Mouse (Mus musculus) limb, embryonic 12.5 days (tissue): ENCODE results near the gene Prr5. TPM values are rescaled to one million over a fixed set of nuclear protein-coding genes. Genes with fewer than 3 reads are reported as not detected.
"Not testable (repeated sequence)": the region's sequence is repeated elsewhere in the genome, so short reads cannot be mapped to it uniquely, and the experiment has no call there.

Source experiments
- ATAC-seq: fragments of 200-750 bp; cut with Nextera tagmentation; 2 replicates; pipeline ENCODE4 v1.8.0; 2017; ENCODE audit warnings: low read depth, moderate TSS enrichment; ENCODE audit not compliant: insufficient number of reproducible peaks, insufficient read depth, low FRiP score, low TSS enrichment
- H3K27ac ChIP-seq: fragments of 300-500 bp; sonication (generic); 2 replicates; pipeline ENCODE4 v1.5.1; 2016; ENCODE audit warnings: mild to moderate bottlenecking, moderate library complexity
- H3K27me3 ChIP-seq: fragments of 300-500 bp; sonication (generic); 2 replicates; pipeline ENCODE4 v1.6.1; 2016; ENCODE audit warnings: mild to moderate bottlenecking, moderate library complexity
- H3K36me3 ChIP-seq: fragments of 300-500 bp; sonication (generic); 2 replicates; pipeline ENCODE4 v1.6.1; 2016; ENCODE audit warnings: mild to moderate bottlenecking, moderate library complexity
- H3K4me1 ChIP-seq: fragments of 300-500 bp; sonication (generic); replicated peaks from 2 replicates; pipeline ENCODE4 v1.6.1; 2016
- H3K4me2 ChIP-seq: fragments of 300-500 bp; sonication (generic); 2 replicates; pipeline ENCODE4 v1.6.1; 2016; ENCODE audit warnings: mild to moderate bottlenecking, moderate library complexity
- H3K4me3 ChIP-seq: fragments of 300-500 bp; sonication (generic); replicated peaks from 2 replicates; pipeline ENCODE4 v1.5.1; 2016; ENCODE audit warnings: mild to moderate bottlenecking
- H3K9ac ChIP-seq: fragments of 300-500 bp; sonication (generic); replicated peaks from 2 replicates; pipeline ENCODE4 v1.6.1; 2016; ENCODE audit warnings: mild to moderate bottlenecking, moderate library complexity
- H3K9me3 ChIP-seq: fragments of 300-500 bp; sonication (generic); 2 replicates; pipeline ENCODE4 v1.6.1; 2016; ENCODE audit warnings: mild to moderate bottlenecking, moderate library complexity
- WGBS: fragments of 180-500 bp; shearing (Covaris S2); methylation state at CpG from one replicate; pipeline ENCODE4 v1.1.7; 2016; 5-methylcytosine and 5-hydroxymethylcytosine counted together
- polyA plus RNA-seq: library from polyadenylated mRNA; unstranded; fragments of >200 nt; fragmentation: Nextera tagmentation; extraction: Ambion mirVana; gene quantifications from 2 replicates; pipeline ENCODE4 v1.2.1, GENCODE M21; 2016

Gene Prr5
- polyA plus RNA-seq, 1 experiment from 2014 or later = 16.7 TPM

DNA sequence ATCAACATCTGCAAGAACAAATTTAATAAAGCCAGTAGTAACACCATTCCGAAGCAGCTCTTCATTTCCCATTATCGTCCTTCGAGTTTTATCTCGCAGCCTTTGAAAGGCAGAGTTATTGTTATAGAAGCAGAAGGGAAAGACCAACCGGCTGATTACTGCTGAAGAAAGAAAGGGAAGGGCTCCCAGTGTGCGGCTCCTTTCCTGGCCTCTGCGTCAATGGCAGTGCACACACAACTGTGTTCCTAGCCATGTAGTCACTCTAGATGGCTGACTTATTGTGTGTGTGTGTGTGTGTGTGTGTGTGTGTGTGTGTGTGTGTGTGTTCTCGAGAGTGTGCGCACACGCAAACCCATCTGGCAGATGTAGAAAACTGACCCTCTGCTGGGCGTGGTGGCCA, 45.7 kb downstream of the Prr5 start:
- Histone ChIP-seq H3K9ac (peak overlapping the region; percentile 38; the same call in 1 of the 2 replicates), H3K4me3 (peak overlapping the region; percentile 21; the same call in 1 of the 2 replicates), H3K4me2 (peak overlapping the region; percentile 51), H3K9me3 (no peaks in the 10 kb centered on the region), H3K4me1 (peaks cover 24% of the 10 kb centered on the region), H3K27ac (peak overlapping the region; percentile 46), H3K27me3 (peaks cover 17% of the 10 kb centered on the region), H3K36me3 (no peaks in the 10 kb centered on the region)
- 48% methylated on average over 11 of the region's 11 CpGs for WGBS
- ATAC-seq = no peak

DNA sequence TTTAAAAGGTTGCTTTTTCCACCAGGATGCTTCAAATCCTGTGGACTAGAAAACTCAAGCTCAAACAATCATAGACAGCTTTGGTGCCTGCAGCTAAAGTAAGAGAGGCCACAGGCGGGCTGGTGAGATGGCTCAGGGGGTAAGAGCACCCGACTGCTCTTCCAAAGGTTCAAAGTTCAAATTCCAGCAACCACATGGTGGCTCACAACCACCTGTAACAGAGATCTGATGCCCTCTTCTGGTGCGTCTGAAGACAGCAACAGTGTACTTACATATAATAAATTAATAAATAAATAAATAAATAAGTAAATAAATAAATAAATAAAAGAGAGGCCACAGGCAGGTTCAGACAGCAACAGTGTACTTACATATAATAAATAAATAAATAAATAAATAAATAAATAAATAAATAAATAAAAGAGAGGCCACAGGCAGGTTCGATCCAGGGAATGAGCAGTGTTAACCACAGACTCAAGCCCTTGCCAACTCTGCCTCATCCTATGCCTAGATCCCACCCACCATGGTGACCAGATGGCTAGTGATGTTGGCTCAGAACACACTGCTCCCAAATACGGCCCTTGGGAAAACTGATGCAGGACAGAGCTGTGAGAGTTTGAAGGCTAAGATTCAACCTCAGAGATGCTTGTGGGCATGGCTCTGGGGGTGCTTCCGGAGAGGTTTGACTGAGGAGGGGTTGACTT, 48.3 kb downstream of the Prr5 start:
- Histone ChIP-seq H3K27me3 (peaks cover 29% of the 10 kb centered on the region), H3K4me1 (peaks cover 34% of the 10 kb centered on the region)
- 62% methylated on average over 6 of the region's 6 CpGs for WGBS
- not testable (repeated sequence) for ATAC-seq, H3K4me2 ChIP-seq, H3K36me3 ChIP-seq, H3K9me3 ChIP-seq, H3K4me3 ChIP-seq, H3K27ac ChIP-seq, H3K9ac ChIP-seq

DNA sequence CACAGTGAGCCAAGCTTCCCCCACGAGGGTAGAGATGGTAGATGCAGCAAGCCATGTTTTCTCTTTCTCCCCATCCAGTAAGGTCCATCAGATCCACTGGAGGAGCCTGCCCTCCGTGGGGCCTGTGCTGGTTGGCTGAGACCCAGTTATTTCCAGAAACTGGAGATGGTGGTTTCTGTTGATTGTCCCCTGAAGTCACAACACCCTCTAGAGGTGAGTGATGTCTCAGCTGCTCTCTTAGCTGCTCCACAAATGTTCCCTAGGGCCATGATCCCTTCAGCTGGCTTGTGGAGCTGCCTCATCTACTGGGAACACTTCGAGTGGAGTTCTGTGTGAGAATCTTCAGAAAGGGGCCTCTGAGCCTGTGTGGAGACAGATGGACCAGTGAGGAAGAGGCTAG, 49.4 kb downstream of the Prr5 start:
- no peak overlapping the region for H3K4me2 ChIP-seq
- no peak overlapping the region for H3K9ac ChIP-seq
- H3K4me1 ChIP-seq = peaks cover 34% of the 10 kb centered on the region
- H3K9me3 ChIP-seq = no peaks in the 10 kb centered on the region
- 59% methylated on average over 3 of the region's 3 CpGs for WGBS
- ATAC-seq = no peak
- H3K27ac ChIP-seq = no peak overlapping the region
- H3K36me3 ChIP-seq = no peaks in the 10 kb centered on the region
- peaks cover 29% of the 10 kb centered on the region for H3K27me3 ChIP-seq
- no peak overlapping the region for H3K4me3 ChIP-seq

DNA sequence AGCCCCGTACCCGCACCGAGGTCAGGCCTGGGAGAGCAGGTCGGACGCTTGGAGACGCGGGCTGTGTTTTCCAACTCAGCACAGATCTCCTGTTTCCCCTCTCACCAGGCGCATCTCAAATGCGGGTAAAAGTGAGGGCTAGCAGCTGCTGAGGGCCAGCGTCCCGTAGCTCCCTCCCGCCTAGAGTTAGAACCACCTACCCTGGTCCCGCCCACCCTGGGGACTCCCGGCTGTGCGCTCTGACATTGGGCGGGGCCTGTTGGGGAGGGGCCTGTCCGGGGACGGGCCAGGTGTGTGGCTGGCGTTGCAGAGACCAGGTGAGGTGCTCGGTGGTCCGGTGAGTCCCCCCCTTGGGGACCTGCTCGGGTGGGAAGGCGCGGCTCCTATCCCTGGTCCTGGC, 50.4 kb downstream of the Prr5 start, which contains the start of gene Arhgap8:
Gene Arhgap8 (plus strand): TSS at position 262 of the 400 bp plus-strand sequence.
- H3K27ac ChIP-seq = peak within 1 kb of the TSS; percentile 69
- ATAC-seq = peak; percentile 27; the same call in 1 of the 2 replicates
- H3K36me3 ChIP-seq = no peaks in the 10 kb centered on the region
- H3K27me3 ChIP-seq = peaks cover 29% of the 10 kb centered on the region
- peaks cover 29% of the 10 kb centered on the region for H3K4me1 ChIP-seq
- H3K4me2 ChIP-seq = peak within 1 kb of the TSS; percentile 80
- H3K9ac ChIP-seq = peak within 1 kb of the TSS; percentile 50
- under 1% methylated on average over 24 of the region's 24 CpGs for WGBS
- H3K9me3 ChIP-seq = no peaks in the 10 kb centered on the region
- peak within 1 kb of the TSS; percentile 45 for H3K4me3 ChIP-seq

DNA sequence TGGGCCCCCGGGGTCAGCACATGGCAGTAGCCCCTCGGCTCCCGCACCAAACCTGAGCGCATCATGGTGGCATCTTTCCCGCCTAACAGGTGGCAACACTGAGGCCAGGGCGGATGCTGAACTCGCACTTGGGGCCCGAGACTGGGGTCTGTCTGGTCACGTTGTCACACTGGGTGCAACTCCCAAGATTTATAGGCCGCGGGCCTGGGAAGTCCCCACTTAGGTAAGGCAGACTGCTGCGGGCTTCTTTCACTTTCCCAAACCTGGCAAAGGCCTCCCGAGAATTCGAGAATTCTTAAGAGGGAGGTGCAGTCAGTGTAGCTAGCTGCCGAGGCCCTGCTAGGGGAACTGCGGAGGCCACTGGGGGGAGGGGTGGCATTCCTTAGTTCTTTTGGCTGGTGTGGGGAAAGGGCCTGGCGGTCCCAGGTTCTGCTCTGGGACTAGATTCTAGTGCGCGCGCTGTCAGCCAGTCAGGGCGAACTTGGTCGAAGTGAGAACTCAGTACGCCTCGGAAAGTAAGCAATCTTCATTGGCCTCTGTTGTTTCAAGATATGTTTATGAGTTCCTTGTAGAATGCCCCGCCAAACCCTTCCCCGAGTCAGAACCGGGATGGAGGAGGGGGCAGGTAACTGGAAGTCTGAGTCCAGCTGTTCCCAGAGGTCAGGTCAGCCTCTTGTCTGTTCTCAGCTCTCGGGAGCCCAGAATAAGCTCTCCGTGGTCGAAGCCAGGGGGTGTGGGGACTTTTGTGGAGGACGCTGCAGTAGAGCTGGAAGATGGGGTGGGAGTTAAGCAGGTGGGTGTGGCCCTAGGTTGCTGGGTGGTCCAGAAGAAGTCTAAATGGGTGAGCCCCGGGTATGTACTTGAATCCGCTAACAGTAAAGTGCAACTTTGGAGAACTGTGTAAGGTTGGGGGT, 51.1 kb downstream of the Prr5 start:
- H3K4me1 ChIP-seq = peaks cover 24% of the 10 kb centered on the region
- peak overlapping the region; percentile 45 for H3K4me3 ChIP-seq
- H3K27me3 ChIP-seq = peaks cover 29% of the 10 kb centered on the region
- peak overlapping the region; percentile 80 for H3K4me2 ChIP-seq
- H3K27ac ChIP-seq = peak overlapping the region; percentile 69
- peak overlapping the region; percentile 50 for H3K9ac ChIP-seq
- peak; percentile 54; the same call in 1 of the 2 replicates for ATAC-seq
- 3% methylated on average over 33 of the region's 33 CpGs for WGBS
- H3K36me3 ChIP-seq = no peaks in the 10 kb centered on the region
- no peaks in the 10 kb centered on the region for H3K9me3 ChIP-seq

DNA sequence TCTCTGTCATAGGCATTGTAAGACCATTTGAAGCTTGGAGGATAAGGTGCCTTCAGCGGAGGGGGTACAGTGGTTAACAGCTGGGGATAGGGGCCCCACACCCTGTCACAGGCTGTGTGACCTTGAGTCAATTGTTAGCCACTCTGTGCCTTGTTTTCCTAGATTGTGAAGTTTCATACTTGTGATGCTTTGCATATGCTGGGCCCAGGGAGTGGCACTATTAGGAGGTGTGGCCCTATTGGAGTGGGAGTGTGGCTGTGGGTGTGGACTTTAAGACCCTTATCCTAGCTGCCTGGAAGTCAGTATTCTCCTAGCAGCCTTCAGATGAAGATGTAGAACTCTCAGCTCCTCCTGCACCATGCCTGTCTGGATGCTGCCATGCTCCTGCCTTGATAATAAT, 54.2 kb downstream of the Prr5 start:
- not testable (repeated sequence) for H3K9ac ChIP-seq, H3K9me3 ChIP-seq, ATAC-seq, H3K4me2 ChIP-seq, H3K4me3 ChIP-seq, H3K36me3 ChIP-seq, H3K27ac ChIP-seq
- 83% methylated on average over 1 of the region's 1 CpGs for WGBS
- H3K4me1 ChIP-seq = peaks cover 32% of the 10 kb centered on the region
- peaks cover 26% of the 10 kb centered on the region for H3K27me3 ChIP-seq

DNA sequence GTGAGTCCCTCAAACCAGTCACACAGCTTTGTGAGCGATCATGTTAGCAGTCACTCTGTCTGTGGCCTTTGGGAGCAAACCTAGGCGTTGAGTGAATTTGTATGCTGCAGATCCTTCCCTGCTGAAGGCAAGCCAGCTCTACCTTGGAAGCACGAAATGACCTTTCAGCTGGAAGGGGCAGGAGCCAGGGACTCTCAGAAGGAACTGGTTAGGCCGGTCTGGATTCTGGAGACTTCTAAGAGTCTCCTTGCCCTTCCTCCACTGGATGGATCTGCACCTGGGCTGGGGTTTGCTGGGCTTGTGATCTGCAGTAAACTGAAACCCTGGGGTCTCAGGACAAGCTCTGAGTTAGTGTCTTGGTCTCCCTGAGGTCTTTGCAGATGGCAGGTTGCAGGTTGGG, 54.8 kb downstream of the Prr5 start:
- WGBS = 53% methylated on average over 4 of the region's 4 CpGs

DNA sequence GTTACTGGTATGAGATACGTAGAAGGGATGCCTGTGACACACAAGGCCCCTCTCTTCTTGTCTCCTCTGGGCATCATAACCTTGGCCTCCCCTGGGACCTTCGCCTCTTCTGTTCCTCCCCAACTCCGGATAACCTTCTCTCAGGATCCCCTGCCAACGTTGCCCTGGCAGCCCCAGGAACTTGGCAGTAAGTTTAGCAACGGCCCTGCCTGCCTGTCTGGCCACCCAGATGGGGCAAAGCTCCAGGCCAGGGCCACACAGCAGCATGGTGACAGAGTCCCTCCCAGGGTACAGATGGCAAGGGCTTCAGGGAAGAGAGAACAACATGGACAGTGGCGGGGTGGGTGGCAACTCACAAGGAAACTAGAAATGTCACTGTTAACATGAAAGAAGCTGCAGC, 60.3 kb downstream of the Prr5 start:
- Histone ChIP-seq H3K4me1 (peaks cover 22% of the 10 kb centered on the region), H3K36me3 (no peaks in the 10 kb centered on the region), H3K9me3 (no peaks in the 10 kb centered on the region), H3K4me3 (no peak overlapping the region), H3K27me3 (no peaks in the 10 kb centered on the region), H3K9ac (no peak overlapping the region), H3K4me2 (no peak overlapping the region), H3K27ac (no peak overlapping the region)
- 73% methylated on average over 6 of the region's 6 CpGs for WGBS
- no peak for ATAC-seq

More for the DNA sequence above, 54.8 kb downstream of the Prr5 start:
- no peak overlapping the region for H3K27ac ChIP-seq
- peaks cover 30% of the 10 kb centered on the region for H3K4me1 ChIP-seq
- H3K4me2 ChIP-seq = no peak overlapping the region
- peaks cover 21% of the 10 kb centered on the region for H3K27me3 ChIP-seq
- no peak for ATAC-seq
- H3K9me3 ChIP-seq = no peaks in the 10 kb centered on the region
- no peak overlapping the region for H3K9ac ChIP-seq
- H3K36me3 ChIP-seq = no peaks in the 10 kb centered on the region
- no peak overlapping the region for H3K4me3 ChIP-seq

DNA sequence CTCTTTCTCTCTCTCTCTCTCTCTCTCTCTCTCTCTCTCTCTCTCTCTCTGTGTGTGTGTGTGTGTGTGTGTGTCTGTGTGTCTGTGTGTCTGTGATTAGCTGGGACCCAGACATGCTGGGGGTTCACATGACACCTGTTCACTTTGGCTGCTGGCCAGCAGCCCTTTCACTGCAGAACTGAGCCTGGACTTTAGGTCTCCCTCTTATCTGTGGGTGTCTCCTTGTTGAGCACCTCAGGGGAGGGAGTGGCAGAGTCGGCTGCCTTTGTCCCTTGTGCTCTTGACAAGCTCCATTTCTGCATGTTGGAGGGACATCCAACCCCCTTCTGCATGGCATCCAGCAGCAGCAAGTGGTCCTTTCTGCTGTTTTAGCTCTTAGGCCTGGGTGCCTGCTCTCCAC, 61.5 kb downstream of the Prr5 start:
- H3K4me2 ChIP-seq = no peak overlapping the region

DNA sequence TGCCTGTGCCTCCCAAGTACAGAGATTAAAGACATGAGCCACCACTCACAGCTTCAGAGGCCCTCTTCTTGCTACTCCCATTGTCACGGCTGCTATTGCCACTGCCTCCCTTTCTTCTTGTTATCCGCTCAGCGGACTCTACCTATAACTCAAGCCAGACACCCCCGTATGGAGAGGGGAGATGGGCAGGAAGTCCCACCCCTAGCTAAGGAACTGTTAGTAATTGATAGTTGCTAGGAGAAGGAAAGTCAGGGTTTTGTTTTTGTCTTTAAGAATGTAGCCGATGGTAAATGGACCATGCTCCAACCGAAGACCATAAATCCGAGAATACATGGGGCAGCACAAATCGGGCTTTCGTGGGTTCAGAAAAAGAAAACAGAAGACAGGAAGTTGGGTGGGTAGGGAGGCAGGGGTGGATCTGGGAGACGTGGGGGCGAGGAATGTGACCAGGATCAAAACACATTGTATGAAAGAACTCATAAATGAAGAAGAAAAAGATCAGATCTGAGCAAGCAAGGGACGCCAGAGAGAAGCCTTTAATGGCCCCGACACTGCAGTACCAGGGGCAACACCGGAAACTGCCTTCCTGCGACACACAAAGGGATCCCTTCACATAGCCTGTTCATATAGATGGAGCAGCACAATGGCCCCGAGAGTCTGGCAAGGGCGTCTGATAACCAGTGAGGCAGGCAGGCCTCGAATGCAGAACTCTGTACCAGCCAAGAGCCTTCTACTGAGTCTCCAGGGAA, 62.4 kb downstream of the Prr5 start:
- no peak for ATAC-seq
- Histone ChIP-seq H3K4me2 (no peak overlapping the region), H3K27me3 (no peaks in the 10 kb centered on the region), H3K9me3 (no peaks in the 10 kb centered on the region), H3K27ac (peak overlapping the region; percentile 12; the same call in 1 of the 2 replicates), H3K36me3 (no peaks in the 10 kb centered on the region), H3K4me1 (peaks cover 29% of the 10 kb centered on the region), H3K9ac (no peak overlapping the region), H3K4me3 (no peak overlapping the region)
- 76% methylated on average over 18 of the region's 18 CpGs for WGBS

More for the DNA sequence above, 61.5 kb downstream of the Prr5 start:
- no peaks in the 10 kb centered on the region for H3K27me3 ChIP-seq
- ATAC-seq = no peak
- H3K4me1 ChIP-seq = peaks cover 22% of the 10 kb centered on the region
- H3K9me3 ChIP-seq = no peaks in the 10 kb centered on the region
- no peak overlapping the region for H3K4me3 ChIP-seq
- H3K27ac ChIP-seq = no peak overlapping the region
- 71% methylated on average over 1 of the region's 1 CpGs for WGBS
- H3K36me3 ChIP-seq = no peaks in the 10 kb centered on the region
- H3K9ac ChIP-seq = no peak overlapping the region

DNA sequence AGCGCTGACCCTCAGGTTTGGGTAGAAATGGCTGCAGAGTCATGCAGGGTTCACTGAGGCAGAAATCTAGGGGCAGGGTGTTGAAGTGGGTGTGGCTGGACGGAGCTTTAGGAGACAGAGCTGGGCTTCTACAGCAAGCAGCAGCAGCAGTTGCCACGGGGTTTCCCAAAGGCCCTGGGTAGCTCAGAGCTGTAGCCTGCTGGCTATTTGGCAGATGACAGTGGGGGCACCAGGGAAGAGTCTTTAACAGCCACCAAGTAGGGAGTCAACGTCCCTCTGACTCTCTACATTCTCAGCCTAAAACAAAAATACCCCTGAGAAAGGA, 63.0 kb downstream of the Prr5 start:
- Histone ChIP-seq H3K27ac (no peak overlapping the region), H3K36me3 (no peaks in the 10 kb centered on the region), H3K27me3 (no peaks in the 10 kb centered on the region), H3K4me1 (peaks cover 24% of the 10 kb centered on the region), H3K4me3 (no peak overlapping the region), H3K4me2 (no peak overlapping the region), H3K9me3 (no peaks in the 10 kb centered on the region), H3K9ac (no peak overlapping the region)
- no peak for ATAC-seq
- WGBS = 74% methylated on average over 4 of the region's 4 CpGs
